Mouse (Mus musculus): ENCODE measurements at regions not wholly inside any gene's neighbourhood (a gene's known extent, or its start where the extent isn't known, plus 50 kb on each side); places are given as distances from the start of the nearest gene placed in this dataset.
"Not testable (repeated sequence)": the region's sequence is repeated elsewhere in the genome, so short reads cannot be mapped to it uniquely, and the experiment has no call there.

GRCm38 (mm10) chr17:59179018-59179417, 165.8 kb upstream of the Nudt12 start:
- ATAC-seq, result no peak
- Histone ChIP-seq H3K27me3 (no peaks in the 10 kb centered on the region), H3K9me3 (replicated peaks) (no peaks in the 10 kb centered on the region), H3K4me1 (no peaks in the 10 kb centered on the region), H3K36me3 (ENCODE audit: poor library complexity, severe bottlenecking) (no peaks in the 10 kb centered on the region), H3K9ac (no peak overlapping the region), H3K27ac (no peak overlapping the region), H3K4me3 (no peak overlapping the region), H3K4me2 (no peak overlapping the region)
- 94% methylated on average over 2 of the region's 2 CpGs for WGBS

- Histone ChIP-seq H3K27me3 (no peaks in the 10 kb centered on the region), H3K9ac (no peak overlapping the region), H3K27ac (no peak overlapping the region), H3K4me2 (no peak overlapping the region), H3K4me3 (no peak overlapping the region), H3K4me1 (no peaks in the 10 kb centered on the region), H3K36me3 (ENCODE audit: poor library complexity, severe bottlenecking) (no peaks in the 10 kb centered on the region), H3K9me3 (replicated peaks) (no peaks in the 10 kb centered on the region)
- no peak for ATAC-seq
- WGBS, result 81% methylated on average over 2 of the region's 2 CpGs
Measured at GRCm38 (mm10) chr17:59156345-59156744, 143.2 kb upstream of the Nudt12 start.

GRCm38 (mm10) chr17:59143760-59144157, 130.6 kb upstream of the Nudt12 start:
- Histone ChIP-seq H3K9me3 (replicated peaks) (no peaks in the 10 kb centered on the region), H3K4me1 (peaks cover 13% of the 10 kb centered on the region; the same call in 1 of the 2 replicates), H3K4me3 (no peak overlapping the region), H3K36me3 (ENCODE audit: poor library complexity, severe bottlenecking) (no peaks in the 10 kb centered on the region), H3K27ac (no peak overlapping the region), H3K9ac (no peak overlapping the region), H3K27me3 (no peaks in the 10 kb centered on the region), H3K4me2 (no peak overlapping the region)
- peak; percentile 55 for ATAC-seq
- WGBS, result 18% methylated on average over 1 of the region's 1 CpGs

- Histone ChIP-seq H3K36me3 (ENCODE audit: poor library complexity, severe bottlenecking) (no peaks in the 10 kb centered on the region), H3K27ac (no peak overlapping the region), H3K9me3 (replicated peaks) (no peaks in the 10 kb centered on the region), H3K4me3 (no peak overlapping the region), H3K9ac (no peak overlapping the region), H3K4me2 (no peak overlapping the region), H3K27me3 (no peaks in the 10 kb centered on the region), H3K4me1 (peaks cover 13% of the 10 kb centered on the region; the same call in 1 of the 2 replicates)
- peak; percentile 66 for ATAC-seq
- WGBS, result 58% methylated on average over 10 of the region's 10 CpGs
Measured at GRCm38 (mm10) chr17:59142995-59143759, 130.0 kb upstream of the Nudt12 start.

GRCm38 (mm10) chr17:59138791-59139190, 125.6 kb upstream of the Nudt12 start:
- no peaks in the 10 kb centered on the region for H3K27me3 ChIP-seq
- H3K36me3 ChIP-seq (ENCODE audit: poor library complexity, severe bottlenecking), result no peaks in the 10 kb centered on the region
- WGBS, result 85% methylated on average over 2 of the region's 2 CpGs
- H3K4me3 ChIP-seq, result no peak overlapping the region
- H3K9ac ChIP-seq, result no peak overlapping the region
- H3K4me1 ChIP-seq, result peaks cover 10% of the 10 kb centered on the region; the same call in 1 of the 2 replicates
- H3K27ac ChIP-seq, result no peak overlapping the region
- H3K9me3 ChIP-seq (replicated peaks), result no peaks in the 10 kb centered on the region
- no peak for ATAC-seq
- no peak overlapping the region for H3K4me2 ChIP-seq

GRCm38 (mm10) chr17:59099376-59099775, 86.2 kb upstream of the Nudt12 start:
- Histone ChIP-seq H3K4me1 (no peaks in the 10 kb centered on the region), H3K9me3 (replicated peaks) (no peaks in the 10 kb centered on the region), H3K4me3 (no peak overlapping the region), H3K27ac (no peak overlapping the region), H3K9ac (no peak overlapping the region), H3K36me3 (ENCODE audit: poor library complexity, severe bottlenecking) (no peaks in the 10 kb centered on the region), H3K27me3 (no peaks in the 10 kb centered on the region), H3K4me2 (no peak overlapping the region)
- WGBS, result 10% methylated on average over 5 of the region's 5 CpGs
- ATAC-seq, result no peak

- H3K27ac ChIP-seq; H3K4me2 ChIP-seq; H3K4me1 ChIP-seq; H3K27me3 ChIP-seq; H3K36me3 ChIP-seq (ENCODE audit: poor library complexity, severe bottlenecking); ATAC-seq; H3K4me3 ChIP-seq; H3K9me3 ChIP-seq (replicated peaks); H3K9ac ChIP-seq: not testable (repeated sequence)
- 96% methylated on average over 4 of the region's 6 CpGs for WGBS
Measured at GRCm38 (mm10) chr17:59076846-59077245, 63.7 kb upstream of the Nudt12 start.

GRCm38 (mm10) chr17:59076361-59076760, 63.2 kb upstream of the Nudt12 start:
- not testable (repeated sequence) for ATAC-seq

More at GRCm38 (mm10) chr17:59076361-59076760, 63.2 kb upstream of the Nudt12 start:
- H3K9ac ChIP-seq; H3K9me3 ChIP-seq (replicated peaks); H3K4me1 ChIP-seq; H3K4me3 ChIP-seq; H3K36me3 ChIP-seq (ENCODE audit: poor library complexity, severe bottlenecking); H3K27ac ChIP-seq; H3K4me2 ChIP-seq; H3K27me3 ChIP-seq: not testable (repeated sequence)
- 87% methylated on average over 4 of the region's 6 CpGs for WGBS
